Mouse (Mus musculus): Measurements from ENCODE around the gene Il31ra.
"Not testable (repeated sequence)": the region's sequence is repeated elsewhere in the genome, so short reads cannot be mapped to it uniquely, and the experiment has no call there.

Il31ra gene

GRCm38 (mm10) chr13:112584556-112585237 lies 9.5 kb downstream of the Il31ra start:
- H3K27me3 ChIP-seq (ENCODE audit: control insufficient read depth, insufficient read depth, low read length, poor library complexity, severe bottlenecking): no peaks in the 10 kb centered on the region; the same call in 1 of the 2 replicates
- no peaks in the 10 kb centered on the region for H3K36me3 ChIP-seq (ENCODE audit: control insufficient read depth, insufficient read depth, low read length, poor library complexity, severe bottlenecking)
- no peak for DNase-seq (ENCODE audit: low read depth, low spot score)

GRCm38 (mm10) chr13:112582291-112582690 lies 11.9 kb downstream of the Il31ra start:
- Histone ChIP-seq H3K27me3 (ENCODE audit: control insufficient read depth, insufficient read depth, low read length, poor library complexity, severe bottlenecking) (no peaks in the 10 kb centered on the region; the same call in 1 of the 2 replicates), H3K36me3 (ENCODE audit: control insufficient read depth, insufficient read depth, low read length, poor library complexity, severe bottlenecking) (no peaks in the 10 kb centered on the region)
- no peak for DNase-seq (ENCODE audit: low read depth, low spot score)

- DNase-seq (ENCODE audit: low read depth, low spot score): no peak
- no peaks in the 10 kb centered on the region for H3K36me3 ChIP-seq (ENCODE audit: control insufficient read depth, insufficient read depth, low read length, poor library complexity, severe bottlenecking)
Measured at GRCm38 (mm10) chr13:112581796-112582195, 12.4 kb downstream of the Il31ra start.

DNA sequence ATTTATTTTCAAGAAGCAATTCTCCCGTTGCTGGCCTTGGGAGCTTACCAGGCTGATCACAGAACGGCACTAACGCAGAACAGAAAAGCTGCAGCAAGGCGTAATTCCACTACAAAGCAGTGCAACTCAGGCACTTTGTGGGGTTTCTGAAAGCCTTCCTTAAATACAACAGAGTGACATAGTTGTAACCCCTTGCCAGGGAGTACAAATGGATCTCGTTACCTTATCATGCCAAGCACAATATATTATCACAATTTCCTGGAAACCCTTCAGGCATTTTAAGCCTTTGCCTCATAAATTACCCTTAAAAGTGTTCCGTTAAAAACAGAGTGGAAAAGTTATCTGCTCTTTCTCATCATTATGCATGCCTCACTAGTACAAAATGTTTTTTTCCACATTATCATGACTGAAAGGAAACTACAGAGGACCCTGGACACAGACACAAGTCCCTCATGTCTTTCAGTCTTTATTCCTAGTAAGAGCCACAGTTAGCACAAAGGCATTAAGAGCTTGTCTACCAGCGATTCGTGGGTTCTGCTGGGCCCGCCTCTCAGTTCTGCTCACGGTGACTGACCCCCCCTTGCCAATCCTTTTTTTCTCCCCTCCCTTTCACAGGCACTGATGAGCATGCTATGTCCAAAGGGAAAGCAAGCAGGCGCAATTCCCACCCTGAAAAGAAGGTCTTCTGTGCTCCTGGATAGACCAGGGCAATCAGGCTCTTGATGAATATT lies 13.4 kb downstream of the Il31ra start:
- no peaks in the 10 kb centered on the region; the same call in 1 of the 2 replicates for H3K27me3 ChIP-seq (ENCODE audit: control insufficient read depth, insufficient read depth, low read length, poor library complexity, severe bottlenecking)
- no peak for DNase-seq (ENCODE audit: low read depth, low spot score)
- no peaks in the 10 kb centered on the region for H3K36me3 ChIP-seq (ENCODE audit: control insufficient read depth, insufficient read depth, low read length, poor library complexity, severe bottlenecking)

More at GRCm38 (mm10) chr13:112581796-112582195, 12.4 kb downstream of the Il31ra start:
- H3K27me3 ChIP-seq (ENCODE audit: control insufficient read depth, insufficient read depth, low read length, poor library complexity, severe bottlenecking): no peaks in the 10 kb centered on the region; the same call in 1 of the 2 replicates

- not testable (repeated sequence) for H3K36me3 ChIP-seq (ENCODE audit: control insufficient read depth, insufficient read depth, low read length, poor library complexity, severe bottlenecking); DNase-seq (ENCODE audit: low read depth, low spot score); H3K27me3 ChIP-seq (ENCODE audit: control insufficient read depth, insufficient read depth, low read length, poor library complexity, severe bottlenecking)
Measured at GRCm38 (mm10) chr13:112578041-112578440, 16.1 kb downstream of the Il31ra start.

GRCm38 (mm10) chr13:112573800-112574199 lies 20.4 kb downstream of the Il31ra start:
- Histone ChIP-seq H3K36me3 (ENCODE audit: control insufficient read depth, insufficient read depth, low read length, poor library complexity, severe bottlenecking) (no peaks in the 10 kb centered on the region), H3K27me3 (ENCODE audit: control insufficient read depth, insufficient read depth, low read length, poor library complexity, severe bottlenecking) (no peaks in the 10 kb centered on the region)
- DNase-seq (ENCODE audit: low read depth, low spot score): no peak

GRCm38 (mm10) chr13:112570768-112571167 lies 23.4 kb downstream of the Il31ra start:
- Histone ChIP-seq H3K36me3 (ENCODE audit: control insufficient read depth, insufficient read depth, low read length, poor library complexity, severe bottlenecking) (no peaks in the 10 kb centered on the region), H3K27me3 (ENCODE audit: control insufficient read depth, insufficient read depth, low read length, poor library complexity, severe bottlenecking) (peaks cover under 1% of the 10 kb centered on the region; the same call in 1 of the 2 replicates)
- DNase-seq (ENCODE audit: low read depth, low spot score): no peak

- Histone ChIP-seq H3K27me3 (ENCODE audit: control insufficient read depth, insufficient read depth, low read length, poor library complexity, severe bottlenecking) (peaks cover 2% of the 10 kb centered on the region; the same call in 1 of the 2 replicates), H3K36me3 (ENCODE audit: control insufficient read depth, insufficient read depth, low read length, poor library complexity, severe bottlenecking) (no peaks in the 10 kb centered on the region)
- DNase-seq (ENCODE audit: low read depth, low spot score): no peak
Measured at GRCm38 (mm10) chr13:112569606-112570005, 24.6 kb downstream of the Il31ra start.

- 0 out of 2 replicates have a peak, but pooled peaks cover under 1% of the 10 kb centered on the region for H3K27me3 ChIP-seq (ENCODE audit: control insufficient read depth, insufficient read depth, low read length, poor library complexity, severe bottlenecking)
- H3K36me3 ChIP-seq (ENCODE audit: control insufficient read depth, insufficient read depth, low read length, poor library complexity, severe bottlenecking): no peaks in the 10 kb centered on the region
- DNase-seq (ENCODE audit: low read depth, low spot score): no peak
Measured at GRCm38 (mm10) chr13:112560554-112561138, 33.5 kb downstream of the Il31ra start.

- no peaks in the 10 kb centered on the region for H3K27me3 ChIP-seq (ENCODE audit: control insufficient read depth, insufficient read depth, low read length, poor library complexity, severe bottlenecking)
- no peak for DNase-seq (ENCODE audit: low read depth, low spot score)
Measured at GRCm38 (mm10) chr13:112556501-112556900, 37.7 kb downstream of the Il31ra start.

DNA sequence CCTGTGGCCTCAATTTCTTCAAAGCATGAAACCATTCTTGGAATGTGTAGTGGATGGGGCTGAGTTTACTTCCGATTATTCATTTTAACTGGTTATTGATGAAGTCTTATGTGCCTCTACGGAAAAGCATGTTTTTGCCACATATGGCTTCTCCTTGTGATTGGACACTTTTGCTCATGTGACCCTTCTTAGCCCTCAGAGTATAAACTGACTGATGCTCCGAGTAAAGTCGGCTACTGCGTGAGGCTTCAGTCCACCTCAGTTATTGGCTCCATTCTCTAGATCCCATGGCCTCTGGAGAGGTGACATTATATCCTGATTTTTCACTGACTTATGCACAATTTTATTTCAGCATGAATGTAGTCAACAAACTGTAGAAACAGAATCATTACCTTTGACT lies 40.9 kb downstream of the Il31ra start:
- DNase-seq (ENCODE audit: low read depth, low spot score): no peak
- Histone ChIP-seq H3K36me3 (ENCODE audit: control insufficient read depth, insufficient read depth, low read length, poor library complexity, severe bottlenecking) (no peaks in the 10 kb centered on the region), H3K27me3 (ENCODE audit: control insufficient read depth, insufficient read depth, low read length, poor library complexity, severe bottlenecking) (no peaks in the 10 kb centered on the region)

More at GRCm38 (mm10) chr13:112556501-112556900, 37.7 kb downstream of the Il31ra start:
- no peaks in the 10 kb centered on the region for H3K36me3 ChIP-seq (ENCODE audit: control insufficient read depth, insufficient read depth, low read length, poor library complexity, severe bottlenecking)

DNA sequence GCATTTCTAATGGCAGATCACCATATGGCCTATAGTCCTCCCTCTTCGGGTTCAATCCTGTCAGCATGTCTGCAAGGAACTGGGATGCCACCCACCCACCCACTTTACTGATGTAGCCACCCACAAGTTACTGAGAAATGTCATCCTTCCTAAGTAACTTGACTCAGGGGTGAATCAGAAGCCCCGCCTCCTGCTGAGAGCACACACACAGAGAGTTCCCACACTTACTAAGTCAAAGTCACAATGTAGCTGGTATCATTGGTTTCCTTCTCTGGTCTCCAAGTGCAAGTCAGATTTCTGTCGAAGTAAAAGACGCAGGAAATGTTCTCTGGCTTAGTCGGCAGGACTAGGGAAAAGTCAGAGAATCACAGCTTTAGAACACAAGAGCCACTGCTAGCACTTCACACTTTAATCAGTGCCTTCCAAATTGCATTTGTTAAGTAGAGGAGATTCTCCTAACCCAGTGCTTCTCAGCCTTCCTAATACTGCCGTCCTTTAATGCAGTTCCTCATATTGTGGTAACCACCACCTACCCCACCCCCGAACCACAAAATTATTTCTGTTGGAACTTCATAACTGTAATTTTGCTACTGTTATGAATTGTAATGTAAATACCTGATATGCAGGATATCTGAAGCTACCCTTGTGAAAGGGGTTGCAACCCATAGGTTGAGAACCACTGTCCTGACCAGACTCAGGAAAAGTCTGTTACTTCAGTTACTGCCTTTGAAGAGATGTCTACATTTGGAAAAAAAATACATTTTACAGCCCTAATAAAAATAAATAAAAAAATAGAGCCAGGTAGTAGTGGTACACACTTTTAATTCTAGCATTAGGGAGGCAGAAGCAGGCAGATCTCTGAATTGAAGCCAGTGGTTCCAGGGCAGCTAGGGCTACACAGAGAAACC lies 42.3 kb downstream of the Il31ra start:
- no peak for DNase-seq (ENCODE audit: low read depth, low spot score)
- no peaks in the 10 kb centered on the region for H3K27me3 ChIP-seq (ENCODE audit: control insufficient read depth, insufficient read depth, low read length, poor library complexity, severe bottlenecking)
- no peaks in the 10 kb centered on the region for H3K36me3 ChIP-seq (ENCODE audit: control insufficient read depth, insufficient read depth, low read length, poor library complexity, severe bottlenecking)

DNA sequence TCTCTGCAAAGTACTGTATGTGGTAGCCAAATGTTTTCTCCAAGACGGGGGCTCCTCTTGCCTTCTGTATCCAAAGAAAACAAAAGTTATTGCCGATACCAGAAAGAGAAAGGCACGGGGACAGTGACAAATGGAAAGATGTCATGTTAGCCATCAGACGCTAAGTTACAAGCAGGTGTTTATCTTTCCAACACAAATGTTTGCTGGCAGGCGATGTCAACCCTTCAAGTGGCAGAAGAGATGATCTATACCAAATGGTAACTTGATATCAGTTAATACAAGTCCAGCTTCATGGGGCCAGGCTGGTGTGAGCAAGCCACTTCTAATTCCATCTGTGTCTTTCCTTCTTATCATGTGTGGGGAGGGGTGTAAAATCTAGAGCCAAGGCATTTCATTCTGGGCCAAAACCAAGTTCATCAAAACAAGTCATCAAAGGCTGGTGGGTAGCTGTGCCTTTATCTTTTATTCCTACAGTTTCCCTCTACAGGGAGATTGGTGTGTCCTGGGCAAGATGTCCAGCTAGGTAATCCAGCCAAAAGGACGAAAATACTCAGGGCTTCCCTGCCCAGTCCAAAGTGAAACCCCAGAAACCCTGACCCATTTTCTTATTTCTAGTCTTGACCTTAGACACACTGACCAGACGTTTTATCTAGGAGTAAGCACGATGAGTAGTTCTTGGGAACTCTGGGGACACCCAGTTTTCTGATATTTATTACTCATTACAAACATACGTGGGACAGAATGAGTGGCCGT lies 52.8 kb downstream of the Il31ra start:
- no peaks in the 10 kb centered on the region for H3K36me3 ChIP-seq (ENCODE audit: control insufficient read depth, insufficient read depth, low read length, poor library complexity, severe bottlenecking)
- DNase-seq (ENCODE audit: low read depth, low spot score): no peak
- no peaks in the 10 kb centered on the region for H3K27me3 ChIP-seq (ENCODE audit: control insufficient read depth, insufficient read depth, low read length, poor library complexity, severe bottlenecking)

GRCm38 (mm10) chr13:112540616-112541015 lies 53.5 kb downstream of the Il31ra start:
- no peak for DNase-seq (ENCODE audit: low read depth, low spot score)
- H3K27me3 ChIP-seq (ENCODE audit: control insufficient read depth, insufficient read depth, low read length, poor library complexity, severe bottlenecking): no peaks in the 10 kb centered on the region
- H3K36me3 ChIP-seq (ENCODE audit: control insufficient read depth, insufficient read depth, low read length, poor library complexity, severe bottlenecking): no peaks in the 10 kb centered on the region

Measured in splenic B cell, adult 2 months (primary cell).